Mouse (Mus musculus) kidney, postnatal 36 days (tissue): ENCODE data around the gene Cep97.

ENCODE experiments used
- DNase-seq, 2 experiments: peaks; one replicate each; pipeline ENCODE4 v3.0.0; 2021 to 2022; ENCODE audit warnings: mixed read lengths in 2 of 2

Cep97 gene

GRCm38 (mm10) chr16:55947266-55947665 is 12.6 kb upstream of the Cep97 start:
- no peak for DNase-seq

- DNase-seq = no peak
Measured at GRCm38 (mm10) chr16:55940781-55941180, 6.1 kb upstream of the Cep97 start.

- peak; percentile 38 to 60 for DNase-seq
Measured at GRCm38 (mm10) chr16:55939703-55940102, 5.0 kb upstream of the Cep97 start.

DNA sequence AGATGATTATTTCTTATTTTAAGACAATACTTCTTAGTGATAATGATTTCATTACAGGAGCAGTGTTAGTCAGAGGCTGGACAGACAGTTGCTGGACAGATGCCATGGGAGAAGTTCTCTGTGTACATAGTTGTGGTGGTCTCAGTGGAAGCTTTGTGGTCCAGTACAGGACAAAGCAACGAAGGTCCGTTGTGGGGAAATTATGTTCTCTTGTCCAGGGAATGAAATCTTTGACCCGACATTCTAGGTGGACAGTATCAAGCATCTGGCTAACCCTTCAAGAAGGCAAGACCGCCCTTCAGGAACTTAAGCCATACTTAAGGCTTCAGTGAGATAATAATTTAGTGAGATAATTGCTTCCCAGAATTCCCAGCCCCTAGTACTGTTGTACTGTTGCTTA is 4.1 kb upstream of the Cep97 start:
- DNase-seq = no peak

GRCm38 (mm10) chr16:55933681-55934343 is 843 bp downstream of the Cep97 start:
- DNase-seq = peak in 1 of 2 experiments; percentile 51

DNA sequence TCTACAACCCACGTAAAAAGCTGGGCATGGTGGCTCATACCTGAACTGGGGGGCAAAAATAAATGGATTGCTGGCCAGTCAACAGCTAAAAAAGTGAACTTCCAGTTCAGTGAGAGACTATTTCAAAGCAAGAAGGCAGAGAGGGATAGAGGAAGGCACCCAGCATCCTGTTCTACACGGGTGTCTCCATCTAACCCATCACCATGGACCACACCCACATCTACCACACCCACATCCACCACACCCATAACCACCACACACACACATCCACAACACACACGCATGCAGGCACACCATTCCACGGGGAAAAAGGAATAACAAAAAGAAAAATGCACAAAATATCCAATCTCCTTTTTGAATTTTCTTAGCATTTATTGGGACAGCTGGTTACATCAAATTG is 10.6 kb downstream of the Cep97 start:
- DNase-seq = no peak

DNA sequence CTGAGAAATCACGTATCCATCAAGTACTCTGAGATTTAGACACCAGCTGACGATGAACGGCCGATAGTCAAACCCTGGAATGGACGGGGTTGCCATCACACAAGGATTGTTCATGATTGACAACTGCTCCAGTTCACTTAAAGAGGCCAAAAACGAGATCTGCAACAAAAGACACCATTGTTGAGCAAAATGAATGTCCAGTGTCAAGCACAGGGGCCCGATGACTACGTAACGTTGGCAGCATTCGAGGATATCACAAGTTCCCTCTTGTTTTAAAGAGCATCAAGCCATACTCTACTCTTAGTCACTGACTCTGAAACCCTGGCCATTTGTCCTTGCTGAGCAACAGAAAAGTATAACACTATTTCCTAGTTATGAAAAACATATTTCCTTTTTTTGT is 12.6 kb downstream of the Cep97 start:
- no peak for DNase-seq

GRCm38 (mm10) chr16:55914716-55915115 is 19.9 kb downstream of the Cep97 start:
- DNase-seq = no peak

GRCm38 (mm10) chr16:55910208-55910793 is 24.4 kb downstream of the Cep97 start:
- peak; percentile 72 to 82 for DNase-seq

GRCm38 (mm10) chr16:55906928-55907679 is 27.6 kb downstream of the Cep97 start:
- DNase-seq = no peak

DNA sequence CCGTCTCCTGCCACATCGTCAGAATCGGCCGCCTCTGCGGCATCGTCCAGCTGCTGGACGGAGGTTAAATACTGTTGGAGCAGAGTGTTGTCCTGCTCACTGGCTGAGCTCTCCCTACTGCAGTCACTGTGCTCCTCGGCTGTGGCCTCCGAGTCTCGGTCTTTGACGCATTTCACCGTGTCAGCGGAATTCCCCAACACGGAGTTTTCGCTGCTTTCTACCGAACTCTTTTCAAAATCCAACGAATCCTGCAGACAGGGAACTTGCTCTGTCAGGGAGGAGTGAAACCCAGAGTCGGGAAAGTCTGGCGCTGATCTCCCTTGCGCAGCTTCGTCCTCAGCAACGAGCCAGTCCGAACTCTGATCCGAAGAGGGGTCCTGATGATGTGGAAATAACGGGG is 29.3 kb downstream of the Cep97 start:
- DNase-seq = no peak

DNA sequence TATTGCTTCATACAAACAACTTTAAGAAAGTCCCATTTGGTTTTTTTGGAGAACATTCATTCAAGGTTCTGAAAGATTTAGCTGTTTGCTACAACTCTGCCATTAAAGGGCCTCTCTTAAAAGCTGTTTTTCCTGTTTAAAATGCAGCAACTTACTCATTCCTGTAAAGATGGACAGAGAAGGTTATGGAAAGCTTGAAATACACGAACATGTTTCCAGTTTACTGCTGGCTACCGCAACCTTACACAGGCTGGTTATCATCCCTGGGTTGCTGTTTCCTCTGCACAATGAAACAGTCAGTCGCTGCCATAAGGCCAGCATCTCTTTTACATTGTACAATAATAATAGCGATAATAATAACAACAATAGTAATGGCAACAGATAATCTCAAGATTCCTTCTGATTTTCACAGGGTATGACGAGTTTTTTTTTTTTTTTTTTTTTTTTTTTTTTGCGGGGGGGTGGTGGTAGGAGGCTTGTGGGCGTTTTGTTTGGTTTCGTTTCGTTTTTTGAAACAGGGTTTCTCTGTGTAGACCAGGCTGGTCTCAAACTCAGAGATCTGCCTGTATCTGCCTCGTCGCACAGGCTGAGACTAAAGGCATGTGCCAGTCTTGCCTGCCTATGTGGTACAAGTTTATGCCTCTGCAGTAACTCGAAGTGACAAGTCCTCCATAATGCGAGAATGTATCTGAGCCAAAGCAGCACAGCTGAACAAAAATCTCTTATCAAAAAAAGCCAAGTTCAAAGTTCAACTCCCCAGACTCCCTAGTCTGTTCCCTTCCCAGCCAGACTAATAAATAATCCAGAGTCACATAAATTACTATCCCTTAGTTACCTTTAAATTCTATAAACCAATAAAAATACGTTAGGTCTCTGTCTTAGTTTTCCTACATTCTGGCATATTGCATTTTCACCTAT is 32.6 kb downstream of the Cep97 start:
- DNase-seq = no peak

- no peak for DNase-seq
Measured at GRCm38 (mm10) chr16:55898385-55899002, 36.2 kb downstream of the Cep97 start.

GRCm38 (mm10) chr16:55895651-55896095 is 39.0 kb downstream of the Cep97 start:
- DNase-seq = peak; percentile 31 to 50

- DNase-seq = peak; percentile 92 to 93
Measured at GRCm38 (mm10) chr16:55894893-55895650, 39.6 kb downstream of the Cep97 start, which contains the start of gene Nxpe3. TSS of gene Nxpe3 (minus strand) at chr16:55895285.

- DNase-seq = peak in 1 of 2 experiments; percentile 39
Measured at GRCm38 (mm10) chr16:55894536-55894892, 40.1 kb downstream of the Cep97 start.

GRCm38 (mm10) chr16:55893410-55894107 is 41.1 kb downstream of the Cep97 start:
- peak in 1 of 2 experiments; percentile 41 for DNase-seq

DNA sequence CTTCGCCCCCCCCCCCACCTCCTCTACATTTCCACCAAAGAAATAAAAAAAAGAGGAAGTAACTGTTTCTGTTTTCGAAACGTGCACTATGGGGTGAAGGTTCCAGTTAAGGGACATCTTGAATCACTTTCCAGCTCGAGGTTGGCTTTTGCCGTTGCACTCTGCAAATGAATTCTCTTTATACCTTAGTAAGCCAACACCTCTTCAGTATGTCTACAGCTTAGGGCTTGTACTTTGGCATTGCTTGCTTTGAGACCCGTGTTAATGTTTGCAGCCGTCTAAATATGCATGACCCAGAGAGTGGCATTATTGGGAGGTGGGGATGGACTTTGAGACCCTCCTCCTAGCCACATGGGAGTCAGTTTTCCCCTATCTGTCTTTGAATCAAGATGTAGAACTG is 42.2 kb downstream of the Cep97 start:
- peak; percentile 25 to 60 for DNase-seq

DNA sequence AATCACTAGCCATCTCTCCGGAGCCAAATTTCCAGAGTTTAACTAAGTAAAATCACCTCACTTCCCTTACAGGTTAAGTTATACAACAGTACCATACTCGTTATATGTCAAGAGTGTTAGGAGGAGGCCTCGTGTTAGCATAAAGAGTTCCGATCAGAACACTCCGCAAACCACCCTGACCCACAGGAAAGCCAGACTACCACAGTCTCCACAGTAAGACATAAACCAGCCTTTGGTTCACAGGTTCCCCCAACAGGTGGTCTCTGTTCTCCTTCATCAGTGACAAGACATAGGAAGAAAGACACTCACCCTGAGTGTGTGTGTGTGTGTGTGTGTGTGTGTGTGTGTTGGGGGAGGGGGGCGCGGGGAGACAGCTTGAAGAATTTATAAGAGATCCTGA is 43.3 kb downstream of the Cep97 start:
- DNase-seq = no peak

GRCm38 (mm10) chr16:55890346-55891136 is 44.1 kb downstream of the Cep97 start:
- DNase-seq = no peak
